In the genomic region with DNA sequence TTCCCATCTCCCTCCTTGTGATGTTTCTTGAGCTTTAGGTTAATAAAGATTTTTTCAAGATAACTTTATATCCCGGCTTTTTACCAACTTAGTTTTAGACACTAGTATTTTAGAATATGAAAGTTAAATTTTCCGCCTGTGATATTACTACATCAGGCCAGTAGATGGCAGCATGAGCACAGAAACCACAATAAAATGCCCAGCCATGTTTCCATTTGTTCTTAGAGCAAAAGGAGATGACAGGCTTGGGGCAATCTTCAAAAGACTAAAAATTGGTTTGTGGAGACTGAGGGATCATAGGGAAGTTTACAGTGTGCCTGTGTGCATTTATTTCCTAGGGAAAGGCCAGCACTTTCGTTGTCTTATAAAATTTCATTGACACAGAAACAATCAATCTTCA, we compare ENCODE assay signal across 1 mouse cellular context.
A peak's percentile ranks its signal among the peaks of the same experiment; 100 is the strongest.
TF ChIP-seq lines count a peak whose summit lies in the region.

No protein-coding gene starts in this region.

TF ChIP-seq in CH12.LX, 34 proteins besides CTCF, POLR2A, EP300 and RAD21:
- TF ChIP-seq NRF1 (IDR thresholded peaks at IDR 0.05; ENCODE audit: low read depth, low read length): no peak
- TF ChIP-seq SMC3 (IDR thresholded peaks at IDR 0.05; ENCODE audit: low read depth, low read length): peak; percentile 55
- no peak for TF ChIP-seq MAX (IDR thresholded peaks at IDR 0.05; ENCODE audit: low read length)
